Mouse (Mus musculus): ENCODE results near the gene Lrrc31.
A peak's percentile ranks its signal among the peaks of the same experiment; 100 is the strongest.

Lrrc31 gene

GRCm38 (mm10) chr3:30699711-30700505, at the start of gene Lrrc31:
TSS of gene Lrrc31 (minus strand) at chr3:30699843.
- DNase-seq = peak; percentile 72

- peak; percentile 10 for DNase-seq
Measured at GRCm38 (mm10) chr3:30748316-30748715, 48.7 kb upstream of the Lrrc31 start.

GRCm38 (mm10) chr3:30746006-30746405, 46.4 kb upstream of the Lrrc31 start, which contains the start of gene Samd7:
TSS of gene Samd7 (plus strand) at chr3:30746293.
- DNase-seq = peak; percentile 65

GRCm38 (mm10) chr3:30742891-30743290, 43.2 kb upstream of the Lrrc31 start:
- peak; percentile 46 for DNase-seq

- DNase-seq = peak; percentile 93
Measured at GRCm38 (mm10) chr3:30741306-30741705, 41.7 kb upstream of the Lrrc31 start.

- peak; percentile 57 for DNase-seq
Measured at GRCm38 (mm10) chr3:30736809-30737208, 37.2 kb upstream of the Lrrc31 start.

- peak; percentile 58 for DNase-seq
Measured at GRCm38 (mm10) chr3:30729046-30729445, 29.4 kb upstream of the Lrrc31 start.

GRCm38 (mm10) chr3:30727209-30727608, 27.6 kb upstream of the Lrrc31 start:
- DNase-seq = peak; percentile 41

- DNase-seq = peak; percentile 62
Measured at GRCm38 (mm10) chr3:30725514-30725913, 25.9 kb upstream of the Lrrc31 start.

- DNase-seq = peak; percentile 53
Measured at GRCm38 (mm10) chr3:30724848-30725465, 25.3 kb upstream of the Lrrc31 start.

- DNase-seq = peak; percentile 42
Measured at GRCm38 (mm10) chr3:30724105-30724824, 24.6 kb upstream of the Lrrc31 start.

GRCm38 (mm10) chr3:30723179-30723578, 23.5 kb upstream of the Lrrc31 start:
- DNase-seq = peak; percentile 71

- DNase-seq = peak; percentile 50
Measured at GRCm38 (mm10) chr3:30722461-30722860, 22.8 kb upstream of the Lrrc31 start.

- DNase-seq = peak; percentile 19
Measured at GRCm38 (mm10) chr3:30722036-30722435, 22.4 kb upstream of the Lrrc31 start.

- DNase-seq = no peak
Measured at GRCm38 (mm10) chr3:30718649-30719048, 19.0 kb upstream of the Lrrc31 start.

- DNase-seq = no peak
Measured at GRCm38 (mm10) chr3:30713334-30713733, 13.7 kb upstream of the Lrrc31 start.

- DNase-seq = peak; percentile 35
Measured at GRCm38 (mm10) chr3:30710191-30710590, 10.5 kb upstream of the Lrrc31 start.

GRCm38 (mm10) chr3:30706614-30707276, 7.1 kb upstream of the Lrrc31 start:
- DNase-seq = peak; percentile 51

GRCm38 (mm10) chr3:30705977-30706376, 6.3 kb upstream of the Lrrc31 start:
- DNase-seq = peak; percentile 40

- peak; percentile 8 for DNase-seq
Measured at GRCm38 (mm10) chr3:30697891-30698290, 1.8 kb downstream of the Lrrc31 start.

- peak; percentile 70 for DNase-seq
Measured at GRCm38 (mm10) chr3:30696346-30696745, 3.3 kb downstream of the Lrrc31 start.

GRCm38 (mm10) chr3:30695661-30696060, 4.0 kb downstream of the Lrrc31 start:
- DNase-seq = peak; percentile 54

- peak; percentile 59 for DNase-seq
Measured at GRCm38 (mm10) chr3:30690976-30691375, 8.7 kb downstream of the Lrrc31 start.
